Mouse (Mus musculus) hindbrain, embryonic 11.5 days (tissue): ENCODE results near the gene Rac3. TPM values are rescaled to one million over a fixed set of nuclear protein-coding genes. Genes with fewer than 3 reads are reported as not detected.
"Not testable (repeated sequence)": the region's sequence is repeated elsewhere in the genome, so short reads cannot be mapped to it uniquely, and the experiment has no call there.

Source experiments
- ATAC-seq: fragments of 200-750 bp; cut with Nextera tagmentation; 2 replicates; pipeline ENCODE4 v1.8.0; 2017; ENCODE audit warnings: mild to moderate bottlenecking, moderate TSS enrichment, moderate library complexity; ENCODE audit not compliant: low FRiP score
- DNase-seq: peaks from one replicate; pipeline ENCODE4 v3.0.0-alpha.2; 2015; ENCODE audit warnings: low spot score
- H3K27ac ChIP-seq: fragments of 300-500 bp; sonication (generic); 2 replicates; pipeline ENCODE4 v1.5.1; 2014; ENCODE audit warnings: mild to moderate bottlenecking, low read depth, low read length
- H3K27me3 ChIP-seq: fragments of 300-500 bp; sonication (generic); 2 replicates; pipeline ENCODE4 v1.6.1; 2014; ENCODE audit warnings: mild to moderate bottlenecking, low read length, moderate library complexity, mixed read lengths; ENCODE audit not compliant: control insufficient read depth, insufficient read depth
- H3K36me3 ChIP-seq: fragments of 300-500 bp; sonication (generic); 2 replicates; pipeline ENCODE4 v1.6.1; 2014; ENCODE audit warnings: mild to moderate bottlenecking, low read length, moderate library complexity, mixed read lengths; ENCODE audit not compliant: control insufficient read depth, insufficient read depth
- H3K4me1 ChIP-seq: fragments of 300-500 bp; sonication (generic); replicated peaks from 2 replicates; pipeline ENCODE4 v1.6.1; 2014; ENCODE audit warnings: low read length, mixed read lengths; ENCODE audit not compliant: control insufficient read depth, insufficient read depth
- H3K4me2 ChIP-seq: fragments of 300-500 bp; sonication (generic); replicated peaks from 2 replicates; pipeline ENCODE4 v1.6.1; 2014; ENCODE audit warnings: mild to moderate bottlenecking, low read depth, low read length
- H3K4me3 ChIP-seq: fragments of 300-500 bp; sonication (generic); 2 replicates; pipeline ENCODE4 v1.5.1; 2014; ENCODE audit warnings: low read depth, low read length
- H3K9ac ChIP-seq: fragments of 300-500 bp; sonication (generic); 2 replicates; pipeline ENCODE4 v1.6.1; 2014; ENCODE audit warnings: low read depth, low read length
- H3K9me3 ChIP-seq: fragments of 300-500 bp; sonication (generic); 2 replicates; pipeline ENCODE4 v1.6.1; 2016; ENCODE audit warnings: low read length; ENCODE audit not compliant: control insufficient read depth
- WGBS: fragments of 180-500 bp; shearing (Covaris S2); extraction: QIAGEN DNeasy Blood & Tissue Kit; methylation state at CpG from one replicate; pipeline ENCODE4 v1.1.7; 2014; 5-methylcytosine and 5-hydroxymethylcytosine counted together
- polyA plus RNA-seq: library from polyadenylated mRNA; unstranded; fragments of >200 nt; fragmentation: Nextera tagmentation; extraction: Ambion mirVana; gene quantifications from 2 replicates; pipeline ENCODE4 v1.2.1, GENCODE M21; 2014

Gene Rac3
- polyA plus RNA-seq: 17.6 and 18.2 TPM in 2 replicates

DNA sequence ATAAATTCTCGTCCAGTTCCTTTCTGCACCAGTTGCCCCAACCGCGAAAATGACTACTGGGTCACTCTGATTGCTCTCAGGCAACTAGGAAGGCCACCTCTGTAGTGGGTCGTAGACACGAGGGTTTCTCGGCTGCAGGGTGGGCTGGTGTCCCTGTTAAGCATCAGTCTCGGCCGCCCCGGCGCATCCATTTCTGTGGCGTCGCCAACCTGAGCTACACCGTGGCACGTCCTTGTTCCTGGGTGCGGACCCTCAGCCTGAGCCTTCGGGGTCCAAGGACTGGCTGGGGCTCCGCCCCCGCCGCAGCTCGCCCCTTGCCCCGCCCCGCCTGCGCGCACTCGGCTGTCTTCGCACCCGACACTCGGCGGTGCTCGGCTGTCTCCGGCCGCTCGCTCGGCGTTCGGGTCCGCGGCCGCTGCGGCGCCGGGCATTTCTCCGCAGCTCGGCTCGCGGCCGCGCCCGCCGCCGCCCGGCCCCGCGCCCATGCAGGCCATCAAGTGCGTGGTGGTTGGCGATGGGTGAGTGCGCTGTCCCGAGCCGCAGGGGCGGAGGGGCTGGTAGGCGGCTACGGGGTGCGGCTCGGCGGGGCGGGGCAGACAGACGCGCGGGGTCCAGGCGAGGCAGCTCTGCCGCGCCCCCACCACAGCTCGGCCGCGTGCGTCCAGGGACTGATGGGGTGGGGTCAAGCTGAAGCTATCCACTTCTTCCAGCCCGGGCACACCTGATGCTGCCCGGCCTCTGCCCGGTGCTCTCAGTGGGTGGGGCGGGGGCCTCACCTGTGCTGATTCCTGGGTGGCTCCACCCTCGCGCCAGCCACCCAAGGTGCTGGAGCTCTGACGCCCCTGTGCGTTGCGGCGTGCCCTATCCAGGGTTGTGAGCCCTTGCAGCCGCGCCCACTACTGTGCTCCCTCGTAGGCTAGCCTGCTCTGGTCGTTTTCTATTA is at the start of gene Rac3:
TSS of gene Rac3 (plus strand) at position 347 of the 943 bp plus-strand sequence.
- Histone ChIP-seq H3K9me3 (no peaks in the 10 kb centered on the region), H3K4me2 (peak within 1 kb of the TSS; percentile 88), H3K4me3 (peak within 1 kb of the TSS; percentile 52), H3K9ac (peak within 1 kb of the TSS; percentile 72), H3K27ac (no peak within 1 kb of the TSS; the same call in 1 of the 2 replicates), H3K4me1 (peaks cover 10% of the 10 kb centered on the region), H3K27me3 (peaks cover 2% of the 10 kb centered on the region), H3K36me3 (peaks cover 5% of the 10 kb centered on the region; the same call in 1 of the 2 replicates)
- DNase-seq (peak; percentile 87), ATAC-seq (peak; percentile 83)
- 1% methylated on average over 87 of the region's 90 CpGs for WGBS

DNA sequence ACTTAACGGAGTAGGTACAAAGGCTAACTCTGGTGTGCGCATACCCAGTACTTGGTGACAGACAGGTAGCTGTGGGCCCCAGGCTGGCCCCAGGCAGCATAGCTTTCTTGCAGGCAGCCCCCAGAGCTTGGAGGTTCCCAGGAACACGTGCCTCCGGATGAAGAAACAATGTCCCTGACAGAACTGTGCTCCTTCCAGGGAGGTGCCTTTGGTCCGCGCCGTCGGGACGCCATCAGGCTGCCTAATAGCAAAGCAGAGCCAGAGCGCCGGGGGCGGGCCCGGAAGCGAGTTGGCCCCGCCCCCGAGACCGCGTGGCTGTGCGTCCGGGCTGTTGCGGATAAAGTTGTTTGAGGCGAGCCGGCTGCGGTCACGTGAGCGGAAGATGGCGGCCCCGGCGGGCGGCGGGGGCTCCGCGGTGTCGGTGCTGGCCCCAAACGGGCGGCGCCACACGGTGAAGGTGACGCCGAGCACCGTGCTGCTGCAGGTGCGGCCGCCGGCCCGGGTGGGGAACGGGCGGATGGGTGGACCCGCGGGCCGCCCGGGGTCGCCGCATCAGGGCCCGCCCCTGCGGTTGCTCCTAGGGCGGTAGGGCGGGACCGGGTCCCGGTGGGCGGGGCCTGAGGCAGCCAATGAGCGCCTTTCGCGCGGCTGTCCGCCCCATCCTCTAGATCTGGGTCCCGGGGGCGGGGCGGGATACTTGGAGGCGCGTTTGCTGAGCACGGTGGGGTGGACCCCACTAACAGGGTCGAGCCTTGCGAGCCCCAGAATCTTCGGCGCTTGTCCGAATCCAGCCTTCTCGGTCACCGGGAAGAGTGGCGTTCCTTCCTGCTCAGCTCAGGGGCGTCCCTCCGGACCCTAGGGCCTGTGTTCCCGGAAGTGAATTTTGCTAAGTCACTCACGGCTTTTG is 48.3 kb upstream of the Rac3 start, which contains the start of gene Aspscr1:
TSS of gene Aspscr1 (plus strand) at position 287 of the 907 bp plus-strand sequence.
- Histone ChIP-seq H3K9me3 (no peaks in the 10 kb centered on the region), H3K4me2 (peak within 1 kb of the TSS; percentile 77), H3K4me3 (peak within 1 kb of the TSS; percentile 75), H3K27ac (peak within 1 kb of the TSS; percentile 85), H3K36me3 (no peaks in the 10 kb centered on the region; the same call in 1 of the 2 replicates), H3K9ac (peak within 1 kb of the TSS; percentile 67), H3K27me3 (no peaks in the 10 kb centered on the region), H3K4me1 (peaks cover 4% of the 10 kb centered on the region; the same call in 1 of the 2 replicates)
- ATAC-seq: peak; percentile 97
- WGBS: under 1% methylated on average over 72 of the region's 83 CpGs
- peak; percentile 97 for DNase-seq

DNA sequence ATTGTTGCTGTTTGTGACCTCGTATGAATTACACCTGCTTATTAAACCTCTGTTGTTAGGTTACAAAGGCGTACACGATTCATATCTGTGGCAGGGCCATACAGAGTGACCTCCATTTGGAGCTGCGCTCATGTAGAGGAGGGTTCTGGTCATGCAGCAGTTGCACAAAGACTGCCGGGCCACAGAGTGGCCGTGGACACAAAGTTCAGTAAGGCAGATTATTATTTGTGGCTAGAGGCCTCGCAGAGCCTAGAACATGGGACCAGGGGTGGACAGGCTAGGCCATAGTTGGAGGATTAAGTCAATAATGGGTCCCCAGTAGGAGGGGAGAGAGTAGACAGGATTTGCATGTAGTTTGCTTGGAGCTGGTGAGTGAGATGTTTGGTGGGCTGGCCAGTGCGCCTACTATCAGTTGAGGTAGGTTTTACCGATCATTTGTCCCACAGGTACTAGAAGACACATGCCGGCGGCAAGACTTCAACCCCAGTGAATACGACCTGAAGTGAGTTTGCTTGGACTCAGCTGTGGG is 47.6 kb upstream of the Rac3 start:
- ATAC-seq: no peak; the same call in 1 of the 2 replicates
- H3K4me1 ChIP-seq: peaks cover 4% of the 10 kb centered on the region; the same call in 1 of the 2 replicates

DNA sequence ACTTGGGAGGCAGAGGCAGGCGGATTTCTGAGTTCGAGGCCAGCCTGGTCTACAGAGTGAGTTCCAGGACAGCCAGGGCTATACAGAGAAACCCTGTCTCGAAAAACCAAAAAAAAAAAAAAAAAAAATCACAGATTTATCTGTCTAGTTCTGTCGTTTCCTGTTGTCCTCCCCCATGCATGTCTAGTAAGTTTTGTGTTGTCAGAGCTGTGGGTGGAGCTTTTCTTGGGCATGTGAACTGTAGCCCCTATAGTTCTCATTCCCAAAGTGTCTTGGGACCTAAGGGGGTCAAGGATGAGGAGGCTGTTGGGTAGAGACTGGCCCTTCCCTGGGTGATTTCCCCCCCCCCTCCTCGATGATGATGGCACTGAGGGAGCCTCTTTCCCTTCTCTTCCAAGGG is 45.4 kb upstream of the Rac3 start:
- H3K4me1 ChIP-seq, DNase-seq, H3K9me3 ChIP-seq, H3K4me3 ChIP-seq, H3K4me2 ChIP-seq, H3K36me3 ChIP-seq, H3K27ac ChIP-seq, H3K9ac ChIP-seq, ATAC-seq, H3K27me3 ChIP-seq: not testable (repeated sequence)
- WGBS: 83% methylated on average over 3 of the region's 5 CpGs

More for the DNA sequence above, 47.6 kb upstream of the Rac3 start:
- peak overlapping the region; percentile 75 for H3K4me3 ChIP-seq
- 41% methylated on average over 12 of the region's 12 CpGs for WGBS
- H3K36me3 ChIP-seq: peaks cover 4% of the 10 kb centered on the region; the same call in 1 of the 2 replicates
- no peaks in the 10 kb centered on the region for H3K9me3 ChIP-seq
- H3K9ac ChIP-seq: peak overlapping the region; percentile 67
- H3K27ac ChIP-seq: peak overlapping the region; percentile 85
- H3K4me2 ChIP-seq: peak overlapping the region; percentile 77
- no peaks in the 10 kb centered on the region for H3K27me3 ChIP-seq
- no peak for DNase-seq

DNA sequence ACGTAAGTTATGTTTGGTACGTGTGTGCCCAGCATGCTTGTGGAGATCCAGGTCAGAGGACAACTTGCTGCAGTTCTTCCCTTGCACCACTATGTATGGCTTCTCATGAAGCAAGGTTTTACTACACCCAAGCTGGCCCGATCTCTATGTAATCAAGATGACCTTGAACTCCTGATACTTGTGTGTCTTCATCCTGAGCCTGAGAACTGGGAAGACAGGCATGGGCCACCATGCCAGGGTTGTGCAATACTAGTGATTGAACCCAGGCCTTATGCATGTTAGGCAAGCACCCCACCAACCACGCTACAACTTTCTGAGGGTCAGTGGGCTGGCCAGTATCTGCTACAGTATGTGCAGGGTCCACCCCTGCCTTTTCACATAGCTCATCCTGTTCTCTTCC is 44.3 kb upstream of the Rac3 start:
- Histone ChIP-seq H3K4me3 (no peak overlapping the region), H3K9ac (no peak overlapping the region), H3K27me3 (no peaks in the 10 kb centered on the region), H3K4me1 (peaks cover 4% of the 10 kb centered on the region; the same call in 1 of the 2 replicates), H3K4me2 (no peak overlapping the region), H3K27ac (no peak overlapping the region), H3K36me3 (peaks cover 4% of the 10 kb centered on the region; the same call in 1 of the 2 replicates), H3K9me3 (no peaks in the 10 kb centered on the region)
- DNase-seq (no peak), ATAC-seq (no peak)
- 93% methylated on average over 4 of the region's 4 CpGs for WGBS

DNA sequence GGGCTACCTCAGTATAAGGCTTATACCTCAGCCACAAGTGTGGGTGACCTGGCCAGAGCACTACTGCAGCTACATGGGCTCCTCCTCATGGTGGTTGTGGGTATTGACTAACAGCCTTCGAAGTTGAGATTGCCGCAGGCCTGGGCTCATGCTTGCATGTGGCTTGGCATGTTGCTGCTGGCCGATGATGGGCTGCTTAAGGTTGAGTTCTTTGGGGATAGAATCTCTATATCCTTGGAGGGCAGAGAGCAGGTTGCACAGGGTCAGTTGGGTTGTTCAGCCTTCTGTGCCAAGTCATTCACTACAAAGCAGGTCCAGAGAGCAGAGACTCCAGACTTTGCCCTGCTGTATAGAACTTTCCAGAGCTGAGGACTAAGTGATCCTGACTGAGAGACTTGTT is 41.4 kb upstream of the Rac3 start:
- 80% methylated on average over 3 of the region's 3 CpGs for WGBS
- Histone ChIP-seq H3K9me3 (no peaks in the 10 kb centered on the region), H3K27me3 (no peaks in the 10 kb centered on the region), H3K9ac (no peak overlapping the region), H3K4me3 (no peak overlapping the region), H3K4me2 (no peak overlapping the region), H3K36me3 (peaks cover 4% of the 10 kb centered on the region; the same call in 1 of the 2 replicates), H3K4me1 (no peaks in the 10 kb centered on the region), H3K27ac (no peak overlapping the region)
- DNase-seq (no peak), ATAC-seq (no peak)

DNA sequence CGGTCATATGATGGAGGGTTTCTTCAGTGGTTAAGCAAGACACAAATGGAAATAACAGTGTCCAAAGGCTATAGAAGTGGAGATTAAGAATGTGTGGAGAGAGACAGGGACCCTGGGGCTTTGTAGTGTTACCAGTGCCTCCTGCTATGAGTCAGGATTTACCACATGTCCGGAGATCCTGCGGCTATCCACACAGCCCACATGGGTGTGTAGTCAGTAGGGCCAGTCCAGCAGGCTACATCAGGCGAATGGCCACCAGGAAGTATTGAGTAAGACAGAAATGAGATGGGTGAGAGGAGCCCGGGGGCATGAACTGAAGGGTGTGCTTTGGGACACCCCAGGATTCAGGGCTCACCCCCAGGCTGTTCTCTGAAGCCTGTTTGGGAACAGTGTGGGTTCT is 38.6 kb upstream of the Rac3 start:
- H3K27ac ChIP-seq: no peak overlapping the region
- no peak overlapping the region for H3K4me2 ChIP-seq
- no peaks in the 10 kb centered on the region for H3K9me3 ChIP-seq
- no peak overlapping the region for H3K9ac ChIP-seq
- WGBS: 96% methylated on average over 5 of the region's 5 CpGs
- no peak overlapping the region for H3K4me3 ChIP-seq
- ATAC-seq (no peak), DNase-seq (no peak)
- H3K27me3 ChIP-seq: no peaks in the 10 kb centered on the region
- H3K4me1 ChIP-seq: no peaks in the 10 kb centered on the region
- peaks cover 7% of the 10 kb centered on the region; the same call in 1 of the 2 replicates for H3K36me3 ChIP-seq

DNA sequence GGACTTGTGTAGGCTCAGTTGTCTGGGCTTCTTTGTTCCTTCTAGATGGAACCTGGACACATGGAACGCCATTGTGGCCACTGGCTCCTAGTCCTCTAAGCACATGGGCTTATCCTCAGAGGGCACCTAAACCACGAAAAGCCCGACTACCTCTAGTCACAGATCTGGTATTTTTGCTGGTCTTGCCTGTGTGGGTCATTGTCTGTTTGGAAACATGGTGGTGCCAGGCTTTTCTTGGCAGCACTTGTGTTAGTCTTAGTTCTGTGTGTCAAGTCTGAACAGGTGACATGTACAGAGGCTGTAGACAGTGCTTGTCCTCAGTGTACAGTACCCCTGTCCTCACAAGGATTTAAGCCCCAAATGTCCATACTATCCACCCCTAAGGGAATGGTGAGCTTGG is 37.7 kb upstream of the Rac3 start:
- Histone ChIP-seq H3K4me2 (no peak overlapping the region), H3K9me3 (no peaks in the 10 kb centered on the region), H3K9ac (no peak overlapping the region), H3K36me3 (peaks cover 4% of the 10 kb centered on the region; the same call in 1 of the 2 replicates), H3K4me1 (no peaks in the 10 kb centered on the region), H3K27ac (no peak overlapping the region), H3K27me3 (no peaks in the 10 kb centered on the region), H3K4me3 (no peak overlapping the region)
- 89% methylated on average over 3 of the region's 3 CpGs for WGBS
- ATAC-seq (no peak), DNase-seq (no peak)
